Mouse (Mus musculus) CD4-positive helper T cell, adult 2 months (primary cell): ENCODE data around the gene Plppr2.

Source experiments
- DNase-seq: peaks from one replicate; pipeline ENCODE4 v3.0.0-alpha.2; 2012; ENCODE audit warnings: low read depth, missing footprints, low spot score

Gene Plppr2

GRCm38 (mm10) chr9:21932445-21933137, 4.2 kb upstream of the Plppr2 start:
- DNase-seq: no peak

DNA sequence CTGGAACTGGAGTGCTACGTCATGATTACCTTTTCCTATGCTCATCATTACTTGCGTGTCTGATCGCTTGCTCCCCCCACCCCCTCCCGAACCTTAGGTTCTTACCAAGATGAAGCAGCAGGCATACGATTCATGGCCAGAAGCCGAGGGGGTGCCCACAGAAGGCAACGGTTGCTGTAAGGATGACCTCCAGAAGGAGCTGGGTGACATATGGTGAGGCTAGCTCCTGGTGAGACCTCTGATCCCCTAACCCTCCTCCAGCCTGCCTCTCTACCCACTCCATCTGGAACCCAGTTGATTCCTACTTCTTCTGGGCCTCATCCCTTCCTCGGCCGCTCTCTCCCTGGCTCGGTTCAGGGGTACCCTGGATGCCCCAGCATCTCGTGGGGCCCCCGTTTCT, 2.8 kb upstream of the Plppr2 start:
- DNase-seq: no peak

GRCm38 (mm10) chr9:21935466-21936131, 1.2 kb upstream of the Plppr2 start:
- no peak for DNase-seq

DNA sequence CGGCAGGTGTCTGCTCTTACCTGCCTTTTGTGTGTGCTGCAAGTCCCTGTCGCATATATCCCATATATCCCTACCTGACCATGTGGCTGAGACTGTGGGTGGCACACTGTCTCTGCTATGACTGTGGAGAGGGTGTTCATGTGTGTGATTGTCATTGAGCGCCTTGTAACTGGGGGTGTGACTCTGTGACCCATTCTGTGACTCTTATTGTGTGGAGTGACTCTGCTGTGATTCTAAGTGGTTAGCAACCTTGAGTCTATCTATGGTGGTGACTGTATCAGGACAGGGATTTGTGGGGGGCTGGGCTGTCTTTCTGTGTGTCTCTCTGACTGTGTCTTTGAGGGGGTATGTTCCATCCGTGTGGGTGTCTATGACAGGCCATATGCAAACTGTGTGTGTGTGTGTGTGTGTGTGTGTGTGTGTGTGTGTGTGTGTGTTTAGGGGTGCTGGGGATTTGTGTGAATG, 910 bp downstream of the Plppr2 start:
- no peak for DNase-seq

DNA sequence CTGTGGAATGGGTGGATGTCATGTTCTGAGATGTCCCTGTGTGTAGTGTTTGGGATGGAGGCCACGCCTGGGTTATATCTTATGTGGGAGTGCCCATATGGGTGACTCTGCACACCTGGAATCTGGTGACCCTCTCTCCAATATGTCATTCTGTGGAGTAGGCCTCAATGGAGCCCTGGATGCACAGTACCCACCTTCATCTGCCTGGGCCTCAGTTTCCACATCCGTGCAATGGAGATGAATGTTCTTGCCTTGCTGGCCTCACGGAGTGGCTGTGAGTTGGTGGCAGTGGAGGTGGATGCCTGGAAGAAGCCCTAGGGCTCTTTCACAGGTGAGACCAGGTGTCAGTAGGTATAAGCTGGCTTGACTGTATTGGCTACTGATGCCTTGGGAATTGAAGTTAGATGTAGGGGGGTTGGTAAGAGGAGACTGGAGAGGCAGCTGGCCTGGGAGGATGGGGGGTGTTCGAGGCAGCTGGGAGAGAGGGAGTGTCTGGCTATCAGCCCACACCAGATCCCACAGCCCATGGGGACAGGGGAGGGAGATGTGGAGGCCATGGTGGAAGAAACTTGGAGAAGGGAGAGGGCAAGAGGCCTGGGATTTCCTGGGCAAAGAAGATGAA, 1.5 kb downstream of the Plppr2 start:
- no peak for DNase-seq

- DNase-seq: no peak
Measured at GRCm38 (mm10) chr9:21943046-21943445, 6.2 kb downstream of the Plppr2 start.

DNA sequence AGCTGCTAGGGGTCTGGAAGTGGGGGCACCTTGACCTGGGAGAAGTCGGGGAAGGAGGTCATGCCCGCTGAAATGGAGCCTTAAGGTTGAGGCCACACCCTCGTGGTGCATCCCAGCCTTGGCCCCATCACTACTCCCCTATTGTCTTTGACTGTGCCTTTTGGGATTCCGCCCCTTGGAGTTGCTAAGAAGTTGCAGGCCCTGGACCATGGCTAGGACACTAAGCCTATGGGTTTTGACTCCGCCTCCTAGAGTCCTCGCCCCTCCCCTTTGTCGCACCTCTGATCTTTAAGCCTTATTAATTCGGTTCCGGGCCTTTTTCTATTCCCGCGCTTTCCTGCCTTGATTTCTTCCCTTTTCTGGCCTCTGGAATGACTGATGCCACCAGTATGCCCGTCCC, 6.8 kb downstream of the Plppr2 start:
- DNase-seq: no peak

DNA sequence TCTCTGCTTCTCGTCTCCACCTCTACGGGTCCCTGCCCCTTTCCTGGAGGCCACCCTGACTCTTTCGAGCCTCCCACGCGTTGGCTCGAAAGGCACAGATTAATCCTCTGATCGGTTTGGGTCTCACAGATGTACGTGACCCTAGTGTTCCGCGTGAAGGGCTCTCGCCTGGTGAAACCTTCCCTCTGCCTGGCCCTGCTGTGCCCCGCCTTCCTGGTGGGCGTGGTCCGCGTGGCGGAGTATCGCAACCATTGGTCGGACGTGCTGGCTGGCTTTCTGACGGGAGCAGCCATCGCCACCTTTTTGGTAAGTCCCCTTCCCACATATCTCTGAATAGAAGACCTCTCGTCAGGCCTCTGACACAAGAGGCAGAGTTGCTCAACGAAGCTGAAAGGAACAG, 7.4 kb downstream of the Plppr2 start:
- peak; percentile 21 for DNase-seq

- DNase-seq: peak; percentile 15
Measured at GRCm38 (mm10) chr9:21947540-21948130, 10.8 kb downstream of the Plppr2 start.

- no peak for DNase-seq
Measured at GRCm38 (mm10) chr9:21948146-21948545, 11.3 kb downstream of the Plppr2 start.

GRCm38 (mm10) chr9:21948790-21949189, 12.0 kb downstream of the Plppr2 start:
- DNase-seq: no peak

GRCm38 (mm10) chr9:21950322-21950721, 13.5 kb downstream of the Plppr2 start:
- peak; percentile 52 for DNase-seq

GRCm38 (mm10) chr9:21951977-21952376, 15.1 kb downstream of the Plppr2 start:
- DNase-seq: peak; percentile 34

DNA sequence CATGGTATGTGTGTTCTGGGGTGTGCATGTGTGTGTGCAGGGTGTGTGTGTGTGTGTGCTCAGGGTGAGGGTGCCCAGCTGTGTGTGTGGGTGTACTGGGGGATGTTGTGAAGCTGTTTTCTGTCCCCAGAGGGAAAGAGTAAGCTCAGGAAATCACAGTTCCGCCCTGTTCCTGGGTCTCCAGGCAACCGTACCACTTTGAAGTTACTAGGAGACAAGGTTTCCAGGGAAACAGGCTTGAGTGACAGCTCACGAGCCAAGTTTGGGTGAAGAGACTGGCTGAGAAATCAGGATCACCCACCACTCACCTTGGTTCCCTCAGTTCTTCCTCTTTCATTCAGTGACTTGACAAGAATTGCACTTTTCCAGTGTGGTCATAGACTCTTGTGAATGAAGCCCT, 16.8 kb downstream of the Plppr2 start:
- peak; percentile 44 for DNase-seq

DNA sequence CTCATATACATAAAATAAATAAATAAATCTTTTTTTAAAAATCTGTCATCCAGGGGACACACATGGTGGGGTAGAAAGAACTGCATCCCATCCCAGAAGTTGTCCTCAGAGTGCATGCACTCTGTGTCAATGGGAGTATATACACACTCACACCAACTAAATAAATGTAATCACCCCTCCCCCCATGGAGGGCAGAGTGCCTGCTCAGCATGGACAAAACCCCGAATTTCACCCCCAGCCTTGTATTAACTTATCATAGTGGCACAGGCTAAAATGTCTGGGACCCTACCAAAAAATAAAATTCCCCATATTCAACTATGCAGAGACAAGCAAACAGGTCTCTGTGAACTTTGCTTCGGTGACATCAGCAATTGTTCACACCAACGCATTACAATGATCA, 17.8 kb downstream of the Plppr2 start:
- DNase-seq: no peak

DNA sequence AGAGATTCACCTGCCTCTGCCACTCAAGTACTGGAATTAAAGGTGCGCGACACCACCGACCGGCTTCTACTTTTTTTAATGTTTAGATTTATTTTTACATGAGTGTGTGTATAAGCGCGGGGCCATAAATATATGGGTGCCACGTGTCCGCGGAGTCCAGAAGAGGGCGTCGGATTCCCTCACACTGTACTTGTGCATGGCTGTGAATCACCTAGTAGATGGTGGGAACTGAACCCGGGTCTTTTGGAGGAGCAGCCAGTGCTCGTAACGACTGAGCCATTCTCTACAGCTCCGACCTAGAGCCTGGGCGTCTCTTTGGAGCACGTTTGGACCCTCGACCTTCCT, 18.4 kb downstream of the Plppr2 start:
- no peak for DNase-seq

GRCm38 (mm10) chr9:21955570-21956281, 18.9 kb downstream of the Plppr2 start, which contains the start of gene Swsap1:
Gene Swsap1, plus strand, starts transcription at chr9:21955755.
- peak; percentile 99 for DNase-seq

GRCm38 (mm10) chr9:21958372-21958771, 21.5 kb downstream of the Plppr2 start:
- no peak for DNase-seq

DNA sequence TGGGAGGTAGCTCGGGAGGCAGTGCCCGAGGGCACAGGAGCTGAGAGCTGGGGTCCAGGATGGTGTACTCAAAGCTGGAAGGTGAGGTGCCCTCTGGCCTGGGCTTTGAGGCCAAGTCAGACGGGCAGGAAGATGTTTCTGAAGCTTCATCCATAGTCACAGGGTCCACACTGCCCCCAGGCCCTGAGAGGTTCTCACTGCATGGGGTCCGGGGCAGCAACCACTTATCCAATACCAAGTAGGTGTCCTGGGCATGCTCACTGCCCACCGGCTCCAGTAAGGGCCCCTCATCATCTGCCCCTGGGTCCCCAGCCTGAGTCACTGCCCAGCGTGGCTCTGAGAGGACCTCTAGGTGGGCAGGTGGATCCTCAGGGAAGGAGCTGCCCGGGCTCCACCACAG, 22.4 kb downstream of the Plppr2 start:
- DNase-seq: no peak

GRCm38 (mm10) chr9:21960135-21960534, 23.3 kb downstream of the Plppr2 start:
- no peak for DNase-seq

DNA sequence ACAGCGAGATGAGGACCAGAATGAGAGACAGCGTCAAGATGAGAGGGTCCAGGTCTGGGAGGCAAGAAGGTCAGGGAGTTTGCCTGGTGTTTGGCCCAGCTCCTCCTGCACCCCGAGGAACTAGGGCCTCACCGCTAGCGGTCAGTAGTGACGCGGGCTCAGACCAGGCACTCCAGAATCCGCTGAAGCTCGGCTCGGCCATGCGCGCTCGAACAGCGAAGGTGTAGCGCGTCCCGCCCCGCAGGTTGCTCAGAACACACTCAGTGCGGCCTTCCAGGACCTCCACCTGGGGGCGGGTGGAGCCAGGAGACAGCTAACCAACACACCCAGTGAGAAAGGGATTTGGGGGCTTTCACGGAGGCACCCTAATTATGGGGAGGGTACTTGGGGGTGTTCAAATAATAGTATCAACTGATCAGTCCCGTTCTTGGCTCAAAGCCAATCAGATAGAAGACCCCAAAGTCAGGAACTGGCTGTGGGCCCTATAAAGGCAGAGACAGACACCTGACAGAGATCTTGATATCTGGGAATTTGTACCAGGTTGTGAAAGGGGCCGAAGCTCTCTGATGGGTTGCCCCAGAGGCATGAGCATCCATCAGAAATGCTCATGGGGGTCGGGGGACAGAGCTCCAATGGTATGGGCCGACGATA, 23.9 kb downstream of the Plppr2 start:
- DNase-seq: no peak
